16 mouse cellular contexts compared by ENCODE assay signal in the genomic region with DNA sequence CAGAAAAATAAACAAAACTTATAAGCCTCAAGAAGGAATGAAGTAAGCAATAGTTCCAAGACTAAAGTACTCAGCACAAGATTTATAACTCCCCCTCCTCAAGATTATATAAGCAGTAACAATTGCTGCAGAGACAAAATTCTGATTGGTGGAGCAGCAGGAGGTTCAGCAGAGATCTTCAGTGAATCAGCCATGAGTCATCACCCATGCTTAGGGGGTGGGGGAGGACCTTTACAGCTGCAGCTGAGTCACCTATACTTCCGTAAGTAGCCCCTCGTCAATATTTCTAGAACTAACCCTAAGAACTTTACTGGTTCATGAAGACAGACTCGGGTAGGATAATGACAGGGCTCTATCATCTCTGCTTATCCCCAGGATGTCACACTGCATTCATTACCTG. TPM values are rescaled to one million over a fixed set of nuclear protein-coding genes. Genes with fewer than 3 reads are reported as not detected.
DNase-seq lines count a peak whose midpoint lies in the region; ATAC-seq lines count a peak whose summit lies in the region.
"Had no signal": no experiment of that assay in that cellular context is flagged by ENCODE, and none has a peak within 500 bp of the region (broad histone marks: within the 10 kb centered on the region; RNA-seq: fewer than 3 reads in every experiment).

No protein-coding gene starts in this region.

- peak; percentile 8 for DNase-seq in adrenal gland, postnatal 25 days
- no peak for DNase-seq in adrenal gland, postnatal 14 days
- peak; percentile 55 for DNase-seq in right cerebral cortex, adult 18-20 months
- DNase-seq in right cerebral cortex, postnatal 10 days (ENCODE audit: low spot score in 2 of 2): no peak
- DNase-seq in Muller cell, postnatal 12 days (ENCODE audit: inconsistent ontology term): peak; percentile 54
- DNase-seq: cerebellum, adult 11-12 months; cerebellum, adult 9-10 months; cerebellum, postnatal 25 days; gastrocnemius, postnatal 25 days; heart, postnatal 36 days; kidney, adult 11 months; kidney, adult 9 months had no signal

- no peak for ATAC-seq in megakaryocyte progenitor cell, adult 5-6 weeks (replicated peaks; ENCODE audit: poor library complexity)
- ATAC-seq in cerebellum, adult (ENCODE audit: insufficient number of reproducible peaks, low FRiP score, low TSS enrichment): no peak
- ATAC-seq: forebrain, embryonic 15.5 days had no signal

RNA-seq across cellular contexts. Expression of a gene that starts 43.6 kb away (rescaled TPM):
- 5.9 and 7.3 TPM in 2 replicates for total RNA-seq in adrenal gland, postnatal 25 days (2021)
- total RNA-seq in adrenal gland, postnatal 14 days (2021): 7.1 and 7.9 TPM in 2 replicates
- total RNA-seq in megakaryocyte progenitor cell, adult 5-6 weeks (2015): 7.9 and 10.9 TPM in 2 replicates
- 7.6 and 8.7 TPM in 2 replicates for total RNA-seq in megakaryocyte progenitor cell, adult 5-6 weeks (2017)
- total RNA-seq: CH12.LX had no signal

Comparison
In these comparisons a context has a peak if more than half of its experiments do, and no peak if none do; other contexts are left out.
1. DNase-seq: peak in adrenal gland, postnatal 25 days (single experiment), right cerebral cortex, adult 18-20 months (single experiment) and Muller cell, postnatal 12 days (single experiment); none in adrenal gland, postnatal 14 days (single experiment) and right cerebral cortex, postnatal 10 days (0 of 2).